Mouse (Mus musculus): ENCODE data around the gene C1ql1. TPM values are rescaled to one million over a fixed set of nuclear protein-coding genes. Genes with fewer than 3 reads are reported as not detected.

C1ql1 gene
- total RNA-seq, 2 experiments from 2014 or later: 32.8 to 40.4 TPM

DNA sequence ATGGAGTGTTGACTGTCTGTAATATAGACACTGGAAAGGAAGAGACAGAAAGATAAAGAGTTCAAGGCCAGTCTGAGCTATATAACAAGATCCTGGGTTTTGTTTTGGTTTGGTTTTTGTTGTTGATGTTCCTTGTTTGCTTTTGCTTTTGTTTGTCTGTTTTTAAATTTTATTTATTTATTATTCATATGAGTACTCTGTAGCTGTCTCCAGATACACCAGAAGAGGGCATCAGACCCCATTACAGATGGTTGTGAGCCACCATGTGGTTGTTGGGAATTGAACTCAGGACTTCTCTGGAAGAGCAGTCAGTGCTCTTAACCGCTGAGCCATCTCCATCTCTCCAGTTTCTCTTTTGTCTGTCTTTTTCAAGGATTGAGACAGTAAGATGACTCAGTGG, 12.4 kb upstream of the C1ql1 start:
- DNase-seq: no peak

DNA sequence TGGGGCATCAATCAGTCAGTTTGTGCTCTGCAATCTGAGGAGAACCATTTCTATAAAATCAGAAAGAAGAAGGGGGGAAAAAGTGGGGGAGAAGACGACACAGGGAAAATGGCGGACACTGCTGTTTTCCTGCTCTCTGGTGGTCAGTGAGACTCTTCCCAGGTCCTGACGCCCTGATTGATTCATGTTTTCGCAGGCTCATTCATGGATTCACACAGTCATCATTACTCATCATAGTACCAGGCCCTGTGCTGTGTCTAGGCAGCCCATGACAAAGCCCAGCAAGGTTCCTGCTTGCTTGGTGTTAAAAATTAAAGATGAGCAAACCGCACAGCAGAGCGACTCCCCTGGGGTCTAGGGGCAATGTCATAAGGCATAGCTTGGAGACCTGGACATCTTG, 11.9 kb upstream of the C1ql1 start:
- peak in 1 of 2 experiments; percentile 29 for DNase-seq

DNA sequence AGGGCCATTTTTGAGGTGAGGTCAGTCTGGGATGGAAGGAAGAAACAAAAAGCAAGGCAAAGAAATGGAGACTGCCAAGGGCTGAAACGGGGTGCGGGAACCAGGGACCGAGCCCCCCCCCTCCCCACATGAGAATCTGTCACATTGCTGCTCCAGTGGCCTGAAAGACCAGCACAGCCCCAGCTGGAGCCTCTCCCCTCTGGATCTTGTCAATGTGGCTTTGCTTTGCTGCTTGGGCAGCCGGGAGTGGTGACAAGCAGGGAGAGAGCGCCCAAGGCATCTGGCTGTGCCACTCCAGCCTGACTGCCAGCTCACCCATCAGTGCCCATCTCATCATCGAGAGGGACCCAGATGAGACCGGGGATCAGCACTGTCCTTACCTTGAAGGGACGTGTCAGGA, 11.2 kb upstream of the C1ql1 start:
- no peak for DNase-seq

DNA sequence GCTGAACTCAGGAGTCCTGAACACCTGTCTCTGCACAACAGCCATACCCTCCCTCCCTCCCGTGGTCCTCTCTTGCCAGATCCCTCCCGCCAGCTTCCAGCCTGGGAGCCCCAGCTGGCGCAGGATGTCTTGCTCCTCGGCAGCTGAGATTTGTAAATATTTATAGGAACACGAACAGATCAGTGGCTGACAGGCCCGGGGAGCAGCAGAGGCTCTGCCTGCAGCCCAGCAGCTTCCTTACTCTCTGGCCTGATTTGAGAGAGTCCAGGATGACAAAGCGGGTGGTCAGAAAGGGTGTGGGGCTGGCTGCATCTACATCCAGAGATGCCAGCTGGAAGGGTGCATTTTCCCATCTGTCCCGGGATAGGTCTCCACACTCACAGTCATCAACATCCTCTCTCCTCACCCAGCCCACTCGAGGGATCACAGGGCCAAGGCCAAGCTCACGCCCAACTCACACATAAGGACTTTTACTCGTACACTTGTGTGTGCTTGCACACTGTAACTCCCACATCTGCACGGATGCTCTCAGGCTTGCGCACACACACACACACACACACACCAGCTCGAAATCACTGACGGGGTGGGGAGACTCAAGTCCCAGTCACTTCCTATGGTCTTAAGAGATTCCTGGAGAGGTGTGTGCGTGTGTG, 10.6 kb upstream of the C1ql1 start:
- no peak for DNase-seq

DNA sequence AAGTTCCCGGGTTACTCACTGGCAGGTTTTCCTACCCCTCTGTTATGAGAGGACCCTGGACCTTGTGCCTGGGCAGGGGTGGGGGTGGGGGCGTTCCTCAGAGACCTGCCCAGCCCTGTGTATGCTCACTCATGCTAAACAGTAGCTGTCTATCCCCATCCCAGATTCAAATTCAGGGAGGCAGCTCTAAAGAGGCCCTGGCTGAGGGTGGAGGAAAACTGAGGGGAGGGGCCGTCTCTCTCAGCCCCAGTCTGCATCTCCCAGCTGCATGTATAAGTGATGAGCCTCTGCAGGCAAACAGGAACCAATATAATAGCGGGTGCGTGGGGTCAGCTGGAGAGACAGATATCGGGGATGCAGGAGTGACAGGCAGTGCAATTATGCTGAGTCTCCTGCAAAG, 6.4 kb upstream of the C1ql1 start:
- no peak for DNase-seq

DNA sequence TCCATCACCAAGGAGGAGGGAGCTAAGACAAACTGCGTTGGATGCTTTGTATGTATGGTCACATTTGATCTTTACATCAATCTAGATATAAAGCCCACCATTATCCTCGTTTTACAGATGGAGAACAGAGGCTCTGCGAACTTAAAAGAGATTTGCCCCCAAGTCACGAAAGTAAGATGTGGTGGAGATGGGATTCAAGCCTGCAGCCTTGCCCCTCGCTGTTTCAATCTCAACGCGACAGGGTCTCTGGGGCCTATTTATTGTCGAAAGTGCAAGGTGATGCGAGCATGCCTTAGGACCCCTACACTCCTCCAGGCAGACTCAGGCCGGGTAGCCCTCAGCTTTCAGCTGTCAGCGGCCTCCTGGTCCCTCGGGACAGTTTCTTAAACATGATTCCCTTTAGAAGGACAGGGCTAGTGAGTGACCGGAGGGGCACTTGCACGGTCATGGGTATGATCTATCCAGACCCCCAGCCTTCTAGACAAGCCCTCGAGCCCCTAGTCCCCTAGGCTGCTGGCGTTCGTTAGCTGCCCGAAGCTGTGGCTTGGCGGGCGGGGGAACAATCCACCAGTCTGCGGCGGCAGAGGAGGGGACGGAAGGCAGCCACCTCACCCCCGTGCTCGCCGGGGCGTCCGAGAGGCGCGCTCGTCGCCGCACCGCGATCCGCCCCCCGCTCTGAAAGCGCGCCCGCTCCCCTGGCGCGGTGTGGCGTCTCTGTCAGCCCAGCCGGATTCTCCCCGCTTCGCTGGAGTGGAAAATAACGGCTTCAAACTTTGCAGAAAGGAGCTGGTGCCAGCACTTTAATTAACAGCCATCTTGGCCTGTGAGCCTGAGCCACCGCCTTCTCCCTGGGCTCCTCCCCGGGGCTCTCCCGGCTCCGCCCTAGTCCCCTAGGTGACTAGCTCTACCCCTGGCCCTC, 1.8 kb upstream of the C1ql1 start:
- DNase-seq: peak; percentile 61 to 76

DNA sequence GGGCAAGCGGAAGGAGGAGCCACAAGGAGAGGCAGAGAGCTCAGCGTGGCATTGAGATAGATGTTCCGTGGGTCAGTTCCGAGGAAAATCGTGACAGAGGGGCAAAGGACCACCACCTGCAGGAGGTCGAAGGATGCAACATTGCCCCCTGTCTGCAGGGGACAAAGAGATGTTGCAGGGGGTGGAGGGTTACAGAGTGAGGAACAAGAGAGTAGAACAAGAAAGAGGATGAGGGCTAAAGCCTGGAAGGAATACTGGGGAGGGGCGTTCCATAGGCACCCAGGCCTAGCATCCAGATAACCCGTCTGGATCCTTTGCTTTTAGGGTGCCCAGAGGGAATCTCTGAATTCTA, 480 bp upstream of the C1ql1 start:
- DNase-seq: no peak

DNA sequence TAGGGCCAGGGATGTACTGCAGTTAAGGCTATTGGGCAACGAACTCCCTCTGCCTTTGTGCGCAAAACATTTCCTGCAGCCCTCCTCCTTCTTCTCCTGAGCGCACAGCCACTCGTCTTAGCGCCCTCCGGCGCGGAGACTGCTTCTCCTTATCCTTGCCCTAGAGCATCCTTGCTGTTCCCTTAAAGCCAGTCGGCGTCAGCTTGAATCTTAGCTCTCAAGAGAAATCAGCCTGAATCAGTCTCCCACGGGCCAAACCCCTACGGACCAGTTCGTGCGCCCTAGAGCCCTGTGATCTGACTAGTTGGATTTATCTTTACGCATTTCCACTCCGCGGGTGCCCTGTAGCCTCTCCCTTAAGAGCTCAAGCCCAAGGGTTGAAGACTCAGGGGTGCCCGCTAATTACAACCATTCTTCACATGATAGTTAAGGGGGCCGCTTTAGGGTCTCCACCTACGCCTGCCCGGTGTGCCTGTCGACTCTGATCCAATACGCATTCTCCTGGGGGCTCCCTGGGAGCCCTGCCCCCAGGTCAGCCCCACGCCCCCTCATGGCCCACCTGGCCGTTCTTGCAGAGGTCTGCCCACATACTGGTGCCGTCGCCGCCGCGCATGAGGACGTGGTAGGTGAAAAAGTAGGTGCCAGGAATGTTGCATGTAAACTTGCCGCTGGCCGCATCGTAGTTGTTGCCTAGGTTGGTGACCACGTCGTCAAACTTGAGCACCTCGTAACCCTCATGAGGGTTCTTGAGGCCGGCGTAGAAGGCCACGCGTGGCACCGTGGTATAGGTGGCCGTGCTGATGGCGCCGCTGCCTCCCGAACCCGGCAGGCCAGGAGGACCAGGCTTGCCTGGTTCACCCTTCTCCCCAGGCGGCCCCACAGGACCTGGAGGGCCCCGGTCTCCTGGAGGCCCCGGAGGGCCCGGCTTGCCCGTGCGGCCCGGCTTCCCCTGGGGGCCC, 903 bp downstream of the C1ql1 start:
- DNase-seq: no peak

DNA sequence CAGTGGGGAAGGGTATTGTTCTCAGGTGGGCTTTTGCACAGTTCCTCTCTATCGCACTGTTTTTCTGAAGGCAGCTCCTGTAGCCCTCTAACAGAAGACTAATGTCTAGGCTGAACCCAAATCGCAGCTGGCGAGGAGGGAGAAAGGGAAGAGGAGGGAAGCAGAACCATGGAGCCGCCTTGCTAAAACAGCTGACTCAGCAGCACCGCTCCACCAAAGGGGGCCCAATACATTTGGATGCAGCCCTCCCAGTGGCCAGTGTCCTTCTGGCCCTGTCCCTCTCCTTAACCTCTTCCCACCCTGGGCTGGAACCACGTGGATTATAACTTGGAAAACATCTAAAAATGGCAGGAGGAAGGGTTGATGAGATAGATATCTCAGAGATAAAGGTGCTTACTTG, 5.3 kb downstream of the C1ql1 start:
- no peak for DNase-seq

DNA sequence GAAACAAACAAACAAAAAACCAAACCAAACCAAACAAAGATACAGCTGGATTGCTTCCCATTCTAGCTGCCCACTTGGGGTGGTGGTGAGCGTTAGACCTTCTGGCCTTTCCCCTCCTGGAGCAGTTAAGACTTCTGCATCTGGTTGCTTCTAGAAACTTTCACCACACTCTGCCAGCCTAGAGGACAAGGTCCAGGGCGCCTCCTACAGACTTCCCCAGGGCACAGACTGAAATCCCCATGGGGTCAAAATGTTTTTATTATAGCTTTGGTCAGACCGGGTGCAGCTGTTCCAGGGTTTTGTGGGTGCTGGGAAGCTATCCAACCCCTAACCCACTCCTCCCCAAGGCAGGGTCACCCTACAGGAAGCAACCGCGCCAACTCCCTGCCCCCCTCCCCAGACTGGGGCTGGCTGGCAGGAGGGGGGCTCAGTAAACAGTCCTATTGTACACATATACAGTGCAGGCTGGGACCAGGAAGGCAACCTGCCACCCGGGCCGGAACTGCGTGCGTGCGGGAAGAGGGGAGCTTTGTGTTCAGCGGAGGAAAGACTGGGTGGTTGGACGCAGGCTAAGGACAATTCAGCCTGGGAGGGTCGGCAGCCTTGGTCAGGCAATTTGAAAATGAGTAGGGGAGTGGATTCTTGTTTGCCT, 7.3 kb downstream of the C1ql1 start:
- DNase-seq: no peak

DNA sequence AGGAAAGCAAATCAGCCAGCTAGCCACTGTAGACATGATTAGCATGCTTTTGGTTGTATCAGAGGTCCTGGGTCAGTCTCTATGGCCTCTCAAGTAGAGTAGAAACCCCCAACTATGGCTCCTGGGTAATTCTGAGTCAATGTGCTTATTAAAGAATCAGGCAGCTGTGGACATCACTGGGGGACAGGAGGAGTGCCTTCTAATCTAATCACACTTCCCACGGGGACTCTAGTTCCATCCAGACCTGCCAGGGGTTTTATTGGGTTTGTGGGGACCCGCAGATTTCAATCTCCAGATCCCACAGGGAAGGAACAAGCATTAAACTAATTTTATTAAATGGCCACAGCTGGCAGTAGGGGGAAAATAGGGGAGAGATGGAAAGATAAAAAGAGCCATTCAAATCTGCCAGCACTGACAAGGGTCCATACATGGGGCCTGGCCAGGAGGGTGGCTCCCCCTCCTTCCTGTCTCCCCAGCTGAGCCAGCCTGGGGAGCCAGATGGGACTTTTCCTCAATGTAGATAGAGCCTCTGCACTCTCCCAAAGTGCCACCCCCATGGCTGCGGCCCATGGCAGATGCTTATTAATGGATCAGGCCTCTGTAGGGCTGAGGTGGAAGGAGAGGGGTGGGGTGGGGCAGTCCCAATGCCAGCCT, 8.8 kb downstream of the C1ql1 start:
- no peak for DNase-seq

DNA sequence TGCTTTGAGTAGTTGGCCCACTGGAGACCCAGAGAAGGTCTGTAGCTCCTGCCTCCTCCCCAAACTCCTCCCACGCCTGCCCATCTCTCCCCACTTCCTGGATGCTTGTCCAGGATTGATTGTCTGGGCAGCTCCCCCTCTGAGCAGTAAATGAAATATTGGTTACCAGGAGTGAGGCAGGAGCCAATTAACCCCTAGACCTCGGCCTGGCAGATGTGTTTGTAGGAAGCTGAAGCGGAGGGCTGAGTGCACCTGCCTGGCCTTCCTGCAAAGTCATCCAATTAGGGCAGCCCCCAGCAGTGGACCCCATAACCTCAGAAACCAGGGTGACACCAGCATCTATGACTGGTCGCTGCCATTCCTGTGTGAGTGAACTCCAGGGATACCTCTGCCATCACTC, 10.2 kb downstream of the C1ql1 start:
- no peak for DNase-seq

DNA sequence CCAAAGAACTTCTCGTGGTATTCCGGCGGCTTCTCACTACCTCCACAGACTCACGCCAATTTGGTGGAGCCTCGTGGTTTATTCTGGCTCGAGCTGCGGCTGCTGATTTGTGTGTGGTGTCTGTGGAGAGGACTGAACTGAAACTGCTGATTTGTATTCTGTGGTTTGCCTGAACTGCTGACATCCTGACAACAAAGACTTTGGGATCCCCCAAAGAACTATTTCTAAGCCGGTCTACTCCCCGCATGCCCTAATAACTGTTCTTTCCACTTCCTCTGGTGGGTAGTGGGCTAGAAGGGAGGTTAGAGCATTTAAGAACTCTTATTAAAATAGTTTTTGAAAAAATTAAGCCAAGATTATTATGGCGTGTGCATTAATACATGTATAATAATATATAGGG, 15.8 kb downstream of the C1ql1 start:
- DNase-seq: no peak

DNA sequence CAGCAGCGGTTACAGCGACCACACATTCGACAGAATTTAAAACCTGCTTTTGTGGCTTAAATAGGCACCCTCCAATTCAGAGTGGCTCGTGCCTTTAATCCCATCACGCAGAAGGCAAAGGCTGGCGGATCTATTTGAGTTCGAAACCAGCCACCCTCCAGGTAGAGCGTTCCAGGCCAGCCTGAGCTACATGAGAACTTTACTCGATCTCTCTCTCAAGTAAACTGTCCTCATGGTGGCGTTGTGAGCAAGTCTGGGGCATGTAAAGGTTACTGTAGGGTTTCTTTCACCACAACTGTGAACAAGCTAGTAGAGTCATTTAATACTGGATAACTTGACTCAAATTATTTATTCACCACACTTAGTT, 21.2 kb downstream of the C1ql1 start:
- peak in 1 of 2 experiments; percentile 10 for DNase-seq

DNA sequence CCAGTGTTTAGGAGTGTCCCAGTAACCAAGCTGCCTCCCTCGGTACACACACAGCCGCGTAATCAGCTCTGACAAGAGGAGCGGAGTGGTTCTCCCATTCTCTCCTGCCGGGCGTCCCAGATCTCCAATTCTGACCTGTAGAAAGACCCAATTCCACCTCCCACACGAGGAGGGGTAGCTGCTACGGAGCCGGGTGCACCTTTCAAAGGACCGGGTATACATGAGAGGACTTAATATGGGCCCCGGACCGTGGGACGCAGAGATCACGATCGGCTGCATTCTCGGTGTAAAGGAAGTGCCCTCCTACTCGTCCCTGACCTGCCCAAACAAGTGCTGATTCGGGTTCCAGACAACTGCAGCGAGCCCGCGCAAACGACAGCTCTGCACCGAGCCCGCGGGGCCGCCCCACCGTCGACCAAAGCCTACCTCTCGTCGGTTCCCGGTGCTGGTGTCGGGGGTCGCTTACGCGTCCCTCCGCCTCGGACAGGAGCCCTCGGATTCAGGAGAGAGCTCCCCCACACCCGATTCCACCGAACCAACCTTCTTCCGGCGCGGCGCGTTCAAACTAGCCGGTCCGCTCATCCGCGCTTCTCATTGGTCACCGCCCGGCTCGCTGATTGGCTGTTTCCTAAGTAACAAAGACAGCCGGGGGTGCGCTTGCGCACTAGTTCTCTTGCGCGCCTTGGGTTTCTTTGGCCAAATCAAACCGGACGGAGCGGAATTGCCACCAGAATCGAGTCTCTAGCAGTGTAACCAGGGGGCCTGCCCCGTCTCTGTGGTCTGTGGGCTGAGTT, 21.7 kb downstream of the C1ql1 start, which contains the start of gene Kif18b:
Gene Kif18b (minus strand): TSS at position 568 of the 794 bp plus-strand sequence.
- DNase-seq: peak; percentile 95

DNA sequence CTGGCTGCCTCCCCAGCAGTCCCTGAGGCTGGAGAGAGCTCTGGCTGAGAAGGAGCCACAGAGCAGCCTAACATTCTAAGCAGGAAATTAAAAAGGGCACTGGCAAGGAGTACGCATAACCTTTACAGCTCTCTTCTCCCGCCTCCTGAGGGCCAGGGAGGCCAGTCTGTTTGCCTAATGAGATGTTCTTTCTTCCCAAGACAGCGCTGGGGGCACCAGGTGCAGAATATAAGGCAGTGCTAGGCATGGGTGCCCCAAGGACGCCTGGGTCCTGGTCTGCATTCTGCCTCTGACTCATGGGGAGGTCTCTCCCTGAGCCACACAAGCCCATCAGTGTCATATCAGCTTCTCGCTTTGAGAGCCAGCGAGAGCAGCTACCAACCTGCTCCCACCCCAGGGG, 25.0 kb downstream of the C1ql1 start:
- DNase-seq: peak in 1 of 2 experiments; percentile 35

DNA sequence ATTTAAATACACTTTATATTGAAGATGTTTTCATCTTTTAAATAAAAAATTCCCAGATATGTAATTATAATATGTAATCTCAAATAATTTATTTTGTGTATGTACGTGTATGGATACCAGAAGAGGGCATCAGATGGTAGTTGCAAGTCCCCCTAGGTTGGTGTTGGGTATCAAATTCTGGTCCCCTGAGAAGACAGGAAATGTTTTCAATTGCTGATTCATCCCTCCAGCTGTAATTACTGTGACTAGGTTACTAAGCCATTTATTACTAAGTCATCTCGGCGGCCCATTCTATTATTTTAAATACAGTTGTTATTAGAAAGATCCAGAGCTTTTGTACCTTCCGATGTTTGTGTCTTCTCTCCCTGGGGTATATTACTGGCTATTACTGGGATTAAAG, 28.4 kb downstream of the C1ql1 start:
- DNase-seq: no peak

DNA sequence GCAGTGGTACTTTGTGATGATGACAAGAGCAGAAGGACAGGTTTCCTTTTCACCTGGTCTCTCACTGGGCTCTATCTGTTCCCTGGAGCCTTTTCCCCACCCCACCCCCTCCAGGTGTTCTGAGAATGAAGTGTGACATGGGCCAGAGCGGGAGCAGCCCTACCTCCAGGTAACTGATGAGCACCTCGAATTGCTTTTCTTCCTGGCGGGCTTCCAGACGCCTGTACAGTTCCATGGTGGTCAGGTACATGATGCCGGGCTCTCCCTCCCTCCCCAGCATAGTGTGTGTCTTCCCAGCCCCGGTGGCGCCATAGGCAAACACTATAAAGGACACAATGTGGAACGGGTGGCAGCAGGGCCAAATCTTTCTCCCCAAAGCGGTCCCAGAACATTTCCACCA, 31.1 kb downstream of the C1ql1 start:
- no peak for DNase-seq

DNA sequence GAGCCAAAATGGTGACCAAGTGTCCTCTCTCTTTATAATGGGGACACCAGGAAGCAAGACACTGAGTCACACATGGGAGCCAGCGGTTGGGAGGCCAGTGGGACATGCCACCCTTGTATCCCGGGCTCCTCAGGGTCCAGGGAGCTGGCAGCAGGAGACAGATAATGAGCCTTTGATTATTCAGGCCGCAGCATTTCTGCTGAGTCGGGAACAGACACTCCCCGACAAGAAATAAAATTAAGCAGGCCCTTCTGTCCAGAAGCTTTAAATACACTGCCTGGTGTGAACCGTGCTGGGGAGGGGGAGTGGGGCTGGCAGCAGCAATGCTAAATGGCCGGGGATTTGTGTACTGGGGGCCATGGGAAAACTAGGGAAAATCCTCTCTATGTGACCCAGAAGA, 35.1 kb downstream of the C1ql1 start:
- no peak for DNase-seq

DNA sequence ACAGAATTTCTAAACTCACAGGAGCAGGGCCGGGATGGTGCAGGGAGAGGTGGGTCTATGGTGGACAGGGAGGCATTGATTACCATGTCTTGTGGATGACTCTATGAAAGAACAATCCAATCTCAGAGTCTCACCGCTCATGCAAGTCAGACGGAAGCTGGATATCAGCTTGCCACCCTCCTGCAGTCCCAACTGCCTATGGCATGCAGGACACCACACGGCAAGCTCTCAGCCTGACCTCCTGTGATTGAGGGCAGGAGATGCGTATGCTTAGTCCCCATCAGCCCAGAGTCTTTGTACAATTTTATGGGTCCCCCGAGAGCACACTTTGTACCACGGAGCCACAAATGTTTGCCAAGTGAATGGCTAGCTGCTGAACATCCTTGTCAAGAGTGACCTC, 42.8 kb downstream of the C1ql1 start:
- DNase-seq: no peak

DNA sequence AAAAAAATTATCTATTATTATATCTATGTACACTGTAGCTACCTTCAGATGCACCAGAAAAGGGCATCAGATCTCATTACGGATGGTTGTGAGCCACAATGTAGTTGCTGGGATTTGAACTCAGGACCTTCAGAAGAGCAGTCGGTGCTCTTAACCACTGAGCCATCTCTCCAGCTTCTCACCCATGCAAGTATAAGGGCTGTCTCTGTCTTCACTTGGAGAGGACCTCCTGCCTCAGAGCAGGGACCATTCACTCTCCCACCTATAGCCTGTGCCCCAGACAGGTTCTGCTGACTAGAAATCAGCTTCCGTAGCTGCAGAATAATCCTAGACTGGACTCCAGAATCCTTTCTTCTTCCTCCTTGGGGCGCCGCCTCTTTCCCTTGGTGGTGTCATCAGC, 44.4 kb downstream of the C1ql1 start:
- DNase-seq: no peak

Measured in adrenal gland, postnatal 36 days (tissue).